Mouse (Mus musculus): Measurements from ENCODE around the gene Pilrb2. TPM values are rescaled to one million over a fixed set of nuclear protein-coding genes. Genes with fewer than 3 reads are reported as not detected.

The Pilrb2 gene
- polyA plus RNA-seq, 1 experiment from 2014 or later: 0.57 TPM

GRCm38 (mm10) chr5:137826421-137826820, 45.2 kb downstream of the Pilrb2 start:
- no peak overlapping the region for H3K9ac ChIP-seq (replicated peaks; ENCODE audit: low read length)
- no peaks in the 10 kb centered on the region for H3K27me3 ChIP-seq (ENCODE audit: control insufficient read depth, insufficient read depth, low read length)
- DNase-seq: no peak
- H3K36me3 ChIP-seq (ENCODE audit: control insufficient read depth, insufficient read depth, low read length): no peaks in the 10 kb centered on the region
- WGBS: 75% methylated on average over 7 of the region's 7 CpGs
- no peak overlapping the region for H3K4me2 ChIP-seq (ENCODE audit: low read length)
- no peak overlapping the region for H3K4me3 ChIP-seq (replicated peaks; ENCODE audit: low read depth, low read length)
- ATAC-seq (ENCODE audit: low FRiP score, low TSS enrichment): no peak
- H3K9me3 ChIP-seq (ENCODE audit: control insufficient read depth, low read length): no peaks in the 10 kb centered on the region
- H3K4me1 ChIP-seq (ENCODE audit: control insufficient read depth, insufficient read depth, low read length): no peaks in the 10 kb centered on the region
- H3K27ac ChIP-seq (replicated peaks; ENCODE audit: low read depth, low read length): no peak overlapping the region

GRCm38 (mm10) chr5:137825971-137826370, 45.6 kb downstream of the Pilrb2 start:
- Histone ChIP-seq H3K27me3 (ENCODE audit: control insufficient read depth, insufficient read depth, low read length) (no peaks in the 10 kb centered on the region), H3K9me3 (ENCODE audit: control insufficient read depth, low read length) (no peaks in the 10 kb centered on the region), H3K36me3 (ENCODE audit: control insufficient read depth, insufficient read depth, low read length) (no peaks in the 10 kb centered on the region), H3K9ac (replicated peaks; ENCODE audit: low read length) (no peak overlapping the region), H3K27ac (replicated peaks; ENCODE audit: low read depth, low read length) (no peak overlapping the region), H3K4me3 (replicated peaks; ENCODE audit: low read depth, low read length) (no peak overlapping the region), H3K4me1 (ENCODE audit: control insufficient read depth, insufficient read depth, low read length) (no peaks in the 10 kb centered on the region), H3K4me2 (ENCODE audit: low read length) (no peak overlapping the region)
- ATAC-seq (ENCODE audit: low FRiP score, low TSS enrichment): no peak
- no peak for DNase-seq
- WGBS: 91% methylated on average over 2 of the region's 2 CpGs

- Histone ChIP-seq H3K4me3 (replicated peaks; ENCODE audit: low read depth, low read length) (no peak overlapping the region), H3K4me2 (ENCODE audit: low read length) (no peak overlapping the region), H3K4me1 (ENCODE audit: control insufficient read depth, insufficient read depth, low read length) (no peaks in the 10 kb centered on the region), H3K27me3 (ENCODE audit: control insufficient read depth, insufficient read depth, low read length) (no peaks in the 10 kb centered on the region), H3K9me3 (ENCODE audit: control insufficient read depth, low read length) (no peaks in the 10 kb centered on the region), H3K36me3 (ENCODE audit: control insufficient read depth, insufficient read depth, low read length) (no peaks in the 10 kb centered on the region), H3K9ac (replicated peaks; ENCODE audit: low read length) (no peak overlapping the region), H3K27ac (replicated peaks; ENCODE audit: low read depth, low read length) (no peak overlapping the region)
- WGBS: 92% methylated on average over 3 of the region's 3 CpGs
- ATAC-seq (ENCODE audit: low FRiP score, low TSS enrichment) (no peak), DNase-seq (no peak)
Measured at GRCm38 (mm10) chr5:137825030-137825429, 46.6 kb downstream of the Pilrb2 start.

- Histone ChIP-seq H3K4me2 (ENCODE audit: low read length) (no peak overlapping the region), H3K27me3 (ENCODE audit: control insufficient read depth, insufficient read depth, low read length) (no peaks in the 10 kb centered on the region), H3K27ac (replicated peaks; ENCODE audit: low read depth, low read length) (no peak overlapping the region), H3K4me3 (replicated peaks; ENCODE audit: low read depth, low read length) (no peak overlapping the region), H3K9me3 (ENCODE audit: control insufficient read depth, low read length) (no peaks in the 10 kb centered on the region), H3K4me1 (ENCODE audit: control insufficient read depth, insufficient read depth, low read length) (no peaks in the 10 kb centered on the region), H3K36me3 (ENCODE audit: control insufficient read depth, insufficient read depth, low read length) (no peaks in the 10 kb centered on the region), H3K9ac (replicated peaks; ENCODE audit: low read length) (no peak overlapping the region)
- ATAC-seq (ENCODE audit: low FRiP score, low TSS enrichment) (no peak), DNase-seq (no peak)
- WGBS: 89% methylated on average over 6 of the region's 6 CpGs
Measured at GRCm38 (mm10) chr5:137823455-137824045, 48.1 kb downstream of the Pilrb2 start.

GRCm38 (mm10) chr5:137822602-137823001, 49.0 kb downstream of the Pilrb2 start:
- H3K27ac ChIP-seq (replicated peaks; ENCODE audit: low read depth, low read length): no peak overlapping the region
- H3K4me1 ChIP-seq (ENCODE audit: control insufficient read depth, insufficient read depth, low read length): no peaks in the 10 kb centered on the region
- 71% methylated on average over 1 of the region's 1 CpGs for WGBS
- H3K36me3 ChIP-seq (ENCODE audit: control insufficient read depth, insufficient read depth, low read length): no peaks in the 10 kb centered on the region
- no peak for DNase-seq
- no peaks in the 10 kb centered on the region for H3K27me3 ChIP-seq (ENCODE audit: control insufficient read depth, insufficient read depth, low read length)
- no peak overlapping the region for H3K4me3 ChIP-seq (replicated peaks; ENCODE audit: low read depth, low read length)
- no peak overlapping the region for H3K4me2 ChIP-seq (ENCODE audit: low read length)
- no peak for ATAC-seq (ENCODE audit: low FRiP score, low TSS enrichment)
- H3K9me3 ChIP-seq (ENCODE audit: control insufficient read depth, low read length): no peaks in the 10 kb centered on the region
- no peak overlapping the region for H3K9ac ChIP-seq (replicated peaks; ENCODE audit: low read length)

- no peak overlapping the region for H3K9ac ChIP-seq (replicated peaks; ENCODE audit: low read length)
- no peak overlapping the region for H3K4me3 ChIP-seq (replicated peaks; ENCODE audit: low read depth, low read length)
- DNase-seq: no peak
- H3K9me3 ChIP-seq (ENCODE audit: control insufficient read depth, low read length): no peaks in the 10 kb centered on the region
- no peaks in the 10 kb centered on the region for H3K36me3 ChIP-seq (ENCODE audit: control insufficient read depth, insufficient read depth, low read length)
- no peaks in the 10 kb centered on the region for H3K27me3 ChIP-seq (ENCODE audit: control insufficient read depth, insufficient read depth, low read length)
- no peak overlapping the region for H3K4me2 ChIP-seq (ENCODE audit: low read length)
- WGBS: 75% methylated on average over 4 of the region's 4 CpGs
- ATAC-seq (ENCODE audit: low FRiP score, low TSS enrichment): no peak
- H3K27ac ChIP-seq (replicated peaks; ENCODE audit: low read depth, low read length): no peak overlapping the region
- no peaks in the 10 kb centered on the region for H3K4me1 ChIP-seq (ENCODE audit: control insufficient read depth, insufficient read depth, low read length)
Measured at GRCm38 (mm10) chr5:137822126-137822525, 49.5 kb downstream of the Pilrb2 start.

- WGBS: 75% methylated on average over 4 of the region's 4 CpGs
- no peaks in the 10 kb centered on the region for H3K27me3 ChIP-seq (ENCODE audit: control insufficient read depth, insufficient read depth, low read length)
- H3K4me3 ChIP-seq (replicated peaks; ENCODE audit: low read depth, low read length): no peak overlapping the region
- no peaks in the 10 kb centered on the region for H3K36me3 ChIP-seq (ENCODE audit: control insufficient read depth, insufficient read depth, low read length)
- H3K9ac ChIP-seq (replicated peaks; ENCODE audit: low read length): no peak overlapping the region
- DNase-seq: no peak
- no peak overlapping the region for H3K27ac ChIP-seq (replicated peaks; ENCODE audit: low read depth, low read length)
- ATAC-seq (ENCODE audit: low FRiP score, low TSS enrichment): no peak
- no peaks in the 10 kb centered on the region for H3K4me1 ChIP-seq (ENCODE audit: control insufficient read depth, insufficient read depth, low read length)
- H3K9me3 ChIP-seq (ENCODE audit: control insufficient read depth, low read length): no peaks in the 10 kb centered on the region
- H3K4me2 ChIP-seq (ENCODE audit: low read length): no peak overlapping the region
Measured at GRCm38 (mm10) chr5:137817466-137818222, 54.0 kb downstream of the Pilrb2 start.
